Mouse (Mus musculus) myocyte (in vitro differentiated cells): ENCODE measurements around the gene Plaur.

Source experiments
- E2F4 ChIP-seq: IDR thresholded peaks from one replicate; pipeline ENCODE4 v1.6.1; 2011; ENCODE audit warnings: mild to moderate bottlenecking, control low read depth, moderate library complexity; ENCODE audit not compliant: insufficient read depth
- POLR2A ChIP-seq: IDR thresholded peaks from one replicate; pipeline ENCODE4 v1.6.1; 2011; ENCODE audit warnings: low read depth, mild to moderate bottlenecking, control low read depth, moderate library complexity; ENCODE audit not compliant: insufficient read length

GRCm38 (mm10) chr7:24435305-24435704 lies 27.0 kb upstream of the Plaur start:
- TF ChIP-seq E2F4 (no peak), POLR2A (no peak)
